8 mouse cellular contexts compared by ENCODE assay signal in the genomic region with DNA sequence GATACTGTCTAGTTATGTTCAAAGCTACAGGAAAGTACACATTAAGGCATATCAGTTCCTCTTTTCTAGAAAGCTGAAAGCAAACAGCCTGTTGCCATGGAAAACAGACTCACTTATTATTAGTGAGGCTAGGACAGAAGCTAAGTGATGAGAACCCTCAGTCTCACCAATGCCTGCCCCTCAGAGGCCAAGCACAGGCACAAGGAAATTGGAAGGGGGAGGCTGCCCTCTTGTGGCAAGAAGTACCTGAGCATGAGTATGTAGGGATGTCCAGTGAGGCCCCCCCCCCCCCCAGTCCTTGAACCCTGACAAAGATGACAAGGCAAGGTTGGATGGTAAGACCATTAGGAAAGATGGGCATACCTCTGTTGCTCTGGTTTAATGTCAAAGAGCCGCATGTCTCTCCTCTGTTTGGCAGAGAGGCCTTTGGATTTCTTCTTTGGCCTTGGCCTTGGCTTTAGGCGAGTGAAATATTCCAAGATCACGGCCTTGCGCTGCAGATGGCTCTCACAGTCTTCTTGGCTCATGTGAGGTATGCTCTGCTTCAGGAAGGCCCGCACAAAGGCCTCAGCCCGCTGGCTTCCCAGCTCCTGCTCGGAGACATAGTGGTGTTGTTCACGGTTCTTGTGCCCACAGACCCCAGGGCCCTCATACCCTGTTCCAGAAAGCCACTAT. TPM values are rescaled to one million over a fixed set of nuclear protein-coding genes. Genes with fewer than 3 reads are reported as not detected.
A peak's percentile ranks its signal among the peaks of the same experiment; 100 is the strongest.
DNase-seq lines count a peak whose midpoint lies in the region; ATAC-seq and TF ChIP-seq lines count a peak whose summit lies in the region.

No protein-coding gene starts in this region.

- no peak for ATAC-seq in hindbrain, embryonic 16.5 days
- peak; percentile 24 for ATAC-seq in activated CD4-positive, CD25-positive, alpha-beta regulatory T cell, adult 4 months
- ATAC-seq in common myeloid progenitor, adult 5-6 weeks (replicated peaks; ENCODE audit: low read depth, poor library complexity, severe bottlenecking) = peak; percentile 66
- ATAC-seq in hindbrain, postnatal 0 days = peak; percentile 59

- no peak overlapping the region for H3K4me3 ChIP-seq in hindbrain, embryonic 10.5 days
- H3K4me3 ChIP-seq in hindbrain, embryonic 16.5 days (ENCODE audit: low read length) = no peak overlapping the region
- no peak overlapping the region for H3K4me3 ChIP-seq in hindbrain, postnatal 0 days (ENCODE audit: low read length)
- H3K4me3 ChIP-seq in testis, adult 2 months (ENCODE audit: control insufficient read depth, low read depth, low read length) = no peak overlapping the region

- H3K27ac ChIP-seq in hindbrain, embryonic 10.5 days = no peak overlapping the region
- no peak overlapping the region for H3K27ac ChIP-seq in hindbrain, embryonic 16.5 days (ENCODE audit: low read depth, low read length)
- no peak overlapping the region for H3K27ac ChIP-seq in hindbrain, postnatal 0 days
- H3K27ac ChIP-seq in testis, adult 2 months (ENCODE audit: control insufficient read depth, insufficient read depth, low read depth, low read length) = peak overlapping the region; percentile 68

- DNase-seq in hindbrain, embryonic 10.5 days (ENCODE audit: low spot score) = peak; percentile 58
- peak; percentile 70 for DNase-seq in 3T3-L1 (ENCODE audit: low read depth, low spot score)
- peak; percentile 63 for DNase-seq in hindbrain, postnatal 0 days (ENCODE audit: low spot score)
- DNase-seq in lung, postnatal 25 days (ENCODE audit: low spot score) = peak; percentile 42

- no peak overlapping the region for H3K4me2 ChIP-seq in hindbrain, embryonic 16.5 days (ENCODE audit: low read length)
- no peak overlapping the region for H3K4me2 ChIP-seq in hindbrain, postnatal 0 days (ENCODE audit: low read depth, low read length)

- no peaks in the 10 kb centered on the region for H3K9me3 ChIP-seq in hindbrain, embryonic 10.5 days
- H3K9me3 ChIP-seq in hindbrain, embryonic 16.5 days (ENCODE audit: control insufficient read depth, low read length) = no peaks in the 10 kb centered on the region
- no peaks in the 10 kb centered on the region for H3K9me3 ChIP-seq in hindbrain, postnatal 0 days (ENCODE audit: low read length)

- TF ChIP-seq POLR2A in testis, adult 2 months (IDR thresholded peaks at IDR 0.05; ENCODE audit: control insufficient read depth, low read depth, low read length) = no peak

- no peak overlapping the region for H3K9ac ChIP-seq in hindbrain, embryonic 16.5 days (ENCODE audit: low read depth, low read length)
- H3K9ac ChIP-seq in hindbrain, postnatal 0 days (replicated peaks; ENCODE audit: low read length) = no peak overlapping the region

- peaks cover 67% of the 10 kb centered on the region for H3K36me3 ChIP-seq in hindbrain, embryonic 10.5 days
- H3K36me3 ChIP-seq in hindbrain, embryonic 16.5 days (ENCODE audit: control insufficient read depth, insufficient read depth, low read length) = peaks cover 45% of the 10 kb centered on the region
- peaks cover 52% of the 10 kb centered on the region for H3K36me3 ChIP-seq in hindbrain, postnatal 0 days (ENCODE audit: insufficient read depth, low read length)
- H3K36me3 ChIP-seq in testis, adult 2 months (ENCODE audit: control insufficient read depth, insufficient read depth, low read length) = peaks cover 11% of the 10 kb centered on the region

- peak; percentile 78 for TF ChIP-seq CTCF in hindbrain, postnatal 0 days (IDR thresholded peaks at IDR 0.05; ENCODE audit: low read depth)
- TF ChIP-seq CTCF in testis, adult 2 months (IDR thresholded peaks at IDR 0.05; ENCODE audit: control insufficient read depth, insufficient read depth, insufficient replicate concordance, low read depth, low read length) = peak; percentile 46; the same call in 1 of the 2 replicates

- peaks cover 16% of the 10 kb centered on the region for H3K4me1 ChIP-seq in hindbrain, embryonic 10.5 days (replicated peaks)
- H3K4me1 ChIP-seq in hindbrain, embryonic 16.5 days (ENCODE audit: control insufficient read depth, insufficient read depth, low read depth, low read length) = peaks cover 12% of the 10 kb centered on the region
- peaks cover 9% of the 10 kb centered on the region for H3K4me1 ChIP-seq in hindbrain, postnatal 0 days (ENCODE audit: insufficient read depth, low read length)
- peaks cover 2% of the 10 kb centered on the region for H3K4me1 ChIP-seq in testis, adult 2 months (ENCODE audit: control insufficient read depth, insufficient read depth, low read length)

- 95% methylated on average over 8 of the region's 8 CpGs for WGBS in hindbrain, embryonic 10.5 days
- WGBS in hindbrain, embryonic 16.5 days = 92% methylated on average over 8 of the region's 8 CpGs
- 87% methylated on average over 8 of the region's 8 CpGs for WGBS in hindbrain, postnatal 0 days

- no peaks in the 10 kb centered on the region for H3K27me3 ChIP-seq in hindbrain, embryonic 10.5 days (ENCODE audit: insufficient read depth, poor library complexity, severe bottlenecking)
- H3K27me3 ChIP-seq in hindbrain, embryonic 16.5 days (replicated peaks; ENCODE audit: control insufficient read depth, insufficient read depth, low read length) = no peaks in the 10 kb centered on the region
- no peaks in the 10 kb centered on the region for H3K27me3 ChIP-seq in hindbrain, postnatal 0 days (ENCODE audit: insufficient read depth, low read length)
- H3K27me3 ChIP-seq in testis, adult 2 months (ENCODE audit: control insufficient read depth, insufficient read depth, low read length) = no peaks in the 10 kb centered on the region

RNA-seq across cellular contexts. Expression of a gene that starts 4.1 kb away (rescaled TPM):
- 83.2 and 92.3 TPM in 2 replicates for polyA plus RNA-seq in hindbrain, embryonic 10.5 days (2016; fragmentation: Nextera tagmentation; extraction: Ambion mirVana)
- 74.4 and 75.2 TPM in 2 replicates for polyA plus RNA-seq in hindbrain, embryonic 16.5 days (2015; fragmentation: Nextera tagmentation; extraction: Ambion mirVana)
- polyA plus RNA-seq in activated CD4-positive, CD25-positive, alpha-beta regulatory T cell, adult 4 months (2017; shearing (Covaris generic)) = 10 to 100 TPM; 30.7 to 34.4 TPM
- total RNA-seq in common myeloid progenitor, adult 5-6 weeks (2017) = 35.9 and 38.9 TPM in 2 replicates
- 56.2 and 64.6 TPM in 2 replicates for total RNA-seq in hindbrain, postnatal 0 days (2014; rRNA removed)
- polyA plus RNA-seq in hindbrain, postnatal 0 days (2015; fragmentation: Nextera tagmentation; extraction: Ambion mirVana) = 71.0 and 72.4 TPM in 2 replicates
- 12.5 and 14.0 TPM in 2 replicates for polyA plus RNA-seq in testis, adult 2 months (2012; rRNA removed)

RNA-seq across cellular contexts. Expression of a gene that starts 39.3 kb away (rescaled TPM):
- polyA plus RNA-seq in hindbrain, embryonic 10.5 days (2016; fragmentation: Nextera tagmentation; extraction: Ambion mirVana) = 2.5 and 3.2 TPM in 2 replicates
- polyA plus RNA-seq in hindbrain, embryonic 16.5 days (2015; fragmentation: Nextera tagmentation; extraction: Ambion mirVana) = 0.79 and 1.2 TPM in 2 replicates
- polyA plus RNA-seq in activated CD4-positive, CD25-positive, alpha-beta regulatory T cell, adult 4 months (2017; shearing (Covaris generic)) = under 1 TPM; 0.45 to 0.47 TPM
- 0.27 and 0.34 TPM in 2 replicates for total RNA-seq in common myeloid progenitor, adult 5-6 weeks (2017)
- total RNA-seq in hindbrain, postnatal 0 days (2014; rRNA removed) = 1.2 and 2.0 TPM in 2 replicates
- polyA plus RNA-seq in hindbrain, postnatal 0 days (2015; fragmentation: Nextera tagmentation; extraction: Ambion mirVana) = 0.84 and 0.97 TPM in 2 replicates
- polyA plus RNA-seq in testis, adult 2 months (2012; rRNA removed) = 2.7 and 2.8 TPM in 2 replicates
